Mouse (Mus musculus) layer of hippocampus, postnatal 25 days (tissue): ENCODE results near the gene Camk1d. TPM values are rescaled to one million over a fixed set of nuclear protein-coding genes. Genes with fewer than 3 reads are reported as not detected.
"Not testable (repeated sequence)": the region's sequence is repeated elsewhere in the genome, so short reads cannot be mapped to it uniquely, and the experiment has no call there.

Experiments
- DNase-seq, 2 experiments: peaks; one replicate each; pipeline ENCODE4 v3.0.0; 2022; ENCODE audit warnings: mixed read lengths in 2 of 2, low spot score in 1 of 2; ENCODE audit errors: extremely low spot score in 1 of 2
- total RNA-seq, 2 experiments: library from RNA; stranded (reverse); gene quantifications; 2 replicates each; pipeline ENCODE4 v1.2.3; 2021

Camk1d gene
- total RNA-seq, 2 experiments from 2014 or later, result 146 to 154 TPM

- no peak for DNase-seq
Measured at GRCm38 (mm10) chr2:5590074-5590473, 124.2 kb downstream of the Camk1d start.

DNA sequence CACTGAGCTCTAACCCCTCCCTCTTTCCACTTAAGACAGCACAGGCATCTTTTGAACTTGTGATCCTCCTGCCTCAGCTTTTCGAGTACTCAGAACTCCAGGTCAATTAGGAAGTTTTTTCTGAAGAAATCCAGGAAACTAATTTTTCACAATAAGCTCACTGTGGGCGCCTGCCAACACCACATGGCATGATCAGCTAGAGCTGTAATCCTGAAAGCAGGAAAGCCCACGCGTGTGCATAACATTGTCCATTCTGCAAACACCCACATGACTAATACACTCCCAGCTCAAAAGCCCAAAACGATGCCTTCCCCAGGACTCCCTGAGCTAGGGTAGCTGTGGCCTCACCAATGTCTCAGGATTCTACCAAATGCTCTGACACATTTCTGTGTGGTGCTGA, 125.2 kb downstream of the Camk1d start:
- peak in 1 of 2 experiments; percentile 32 for DNase-seq

GRCm38 (mm10) chr2:5588329-5588982, 125.9 kb downstream of the Camk1d start:
- no peak for DNase-seq

- DNase-seq, result no peak
Measured at GRCm38 (mm10) chr2:5584318-5585027, 129.8 kb downstream of the Camk1d start.

GRCm38 (mm10) chr2:5579391-5579790, 134.9 kb downstream of the Camk1d start:
- no peak for DNase-seq

GRCm38 (mm10) chr2:5577399-5578129, 136.8 kb downstream of the Camk1d start:
- DNase-seq, result no peak

DNA sequence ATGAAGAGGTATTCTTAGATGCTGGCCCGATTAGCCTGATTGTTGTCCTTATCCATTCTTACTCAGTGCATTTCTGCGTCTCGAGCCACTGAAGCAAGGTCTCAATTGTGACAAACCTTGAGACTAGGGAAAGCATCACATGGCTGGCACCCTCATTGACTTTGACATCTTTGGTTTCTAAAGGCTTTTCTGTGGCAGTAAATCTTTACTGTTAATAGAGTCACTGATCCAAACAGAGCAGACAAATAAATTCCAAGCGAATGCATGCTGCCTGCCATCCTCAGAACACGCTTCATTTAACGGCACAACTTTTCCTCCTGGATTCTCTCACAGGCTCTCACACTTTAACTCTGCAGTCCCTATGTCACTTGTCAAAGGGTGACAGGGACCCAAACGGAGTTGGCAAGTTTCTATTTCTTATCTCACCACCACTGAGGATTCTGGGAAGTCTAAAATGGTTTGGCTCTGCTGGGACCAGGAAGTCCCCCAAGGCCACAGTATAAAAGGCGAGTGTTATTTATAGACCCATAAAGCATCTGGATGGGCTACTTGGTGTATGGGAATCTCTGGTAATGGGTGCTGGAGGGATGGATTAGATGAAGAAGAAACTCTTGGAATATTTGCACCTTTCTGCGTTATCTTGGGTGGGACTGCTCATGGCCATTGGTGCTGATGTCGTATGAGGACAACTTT, 141.9 kb downstream of the Camk1d start:
- DNase-seq, result no peak

- DNase-seq, result no peak
Measured at GRCm38 (mm10) chr2:5566611-5567010, 147.7 kb downstream of the Camk1d start.

DNA sequence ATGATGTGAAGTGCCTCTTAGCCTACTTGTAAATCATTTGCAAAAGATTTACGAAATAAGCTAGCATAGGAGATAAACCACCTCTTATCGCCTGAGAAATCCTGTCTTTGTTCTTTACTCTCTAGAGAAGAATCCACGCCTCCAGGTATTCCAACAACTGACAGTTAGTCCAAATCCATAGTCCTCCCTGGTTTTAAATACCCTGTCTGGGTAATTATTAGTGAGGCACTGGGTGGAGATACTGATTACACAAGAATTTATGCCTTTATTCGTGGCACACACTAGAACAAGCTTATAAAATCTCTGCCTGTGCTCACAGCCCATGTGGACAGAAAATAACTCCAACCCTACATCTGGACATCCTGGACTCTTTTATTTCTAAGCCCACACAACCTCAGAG, 150.6 kb downstream of the Camk1d start:
- no peak for DNase-seq

DNA sequence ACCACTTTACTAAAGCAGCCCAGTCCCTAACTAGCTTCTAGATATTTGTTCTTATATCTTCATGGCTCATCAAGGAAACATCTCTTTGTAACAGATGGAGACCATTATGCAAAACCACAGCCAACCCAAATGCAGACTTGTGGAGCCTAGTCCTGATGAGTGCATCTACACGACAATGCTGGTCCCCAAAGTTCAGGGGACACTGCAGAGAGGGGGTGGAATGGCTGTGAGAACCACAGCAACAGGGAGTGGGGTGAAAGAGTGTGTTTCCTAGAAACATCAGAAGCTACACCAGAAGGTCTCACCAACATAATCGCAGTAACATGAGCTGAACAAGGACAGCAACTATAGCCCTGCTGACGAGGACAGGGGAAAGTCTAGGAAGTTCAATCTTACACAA, 152.9 kb downstream of the Camk1d start:
- no peak for DNase-seq

DNA sequence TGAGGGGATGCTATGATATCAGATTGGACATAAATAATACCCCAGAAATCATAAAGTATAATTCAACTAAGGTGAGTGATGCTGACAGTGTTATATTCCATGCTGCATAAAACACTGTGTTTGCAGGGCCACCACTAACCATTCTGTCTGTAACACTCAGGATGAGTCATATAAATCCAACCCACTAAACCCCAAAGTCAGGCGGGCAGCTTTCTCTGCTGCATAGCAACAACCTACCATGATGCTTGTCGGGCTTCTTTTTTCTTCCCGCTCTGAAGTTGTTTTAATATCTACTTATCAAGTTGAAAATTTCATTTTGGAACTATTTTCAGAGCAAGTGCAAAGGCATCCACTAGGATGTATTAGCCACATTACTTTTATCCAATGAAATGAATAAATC, 161.1 kb downstream of the Camk1d start:
- no peak for DNase-seq

- DNase-seq, result no peak
Measured at GRCm38 (mm10) chr2:5551758-5552255, 162.5 kb downstream of the Camk1d start.

DNA sequence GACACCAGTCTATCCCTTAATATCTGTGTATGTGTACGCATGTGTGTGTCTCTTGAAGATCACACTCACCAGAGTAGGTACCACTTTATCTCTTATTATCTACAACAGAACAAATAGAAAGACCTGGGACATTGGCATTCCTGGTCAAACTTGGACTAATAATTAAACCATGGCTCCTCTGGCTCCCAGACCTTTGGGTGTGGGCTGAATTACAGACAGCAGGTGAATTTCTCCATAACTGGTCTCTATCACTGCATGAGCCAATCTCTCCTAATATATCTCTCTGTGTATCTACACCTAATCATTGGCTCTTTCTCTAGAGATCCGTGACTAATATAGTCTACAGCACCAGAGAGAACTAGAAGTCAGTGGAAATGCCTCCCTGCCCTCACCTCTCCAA, 165.0 kb downstream of the Camk1d start:
- DNase-seq, result no peak

DNA sequence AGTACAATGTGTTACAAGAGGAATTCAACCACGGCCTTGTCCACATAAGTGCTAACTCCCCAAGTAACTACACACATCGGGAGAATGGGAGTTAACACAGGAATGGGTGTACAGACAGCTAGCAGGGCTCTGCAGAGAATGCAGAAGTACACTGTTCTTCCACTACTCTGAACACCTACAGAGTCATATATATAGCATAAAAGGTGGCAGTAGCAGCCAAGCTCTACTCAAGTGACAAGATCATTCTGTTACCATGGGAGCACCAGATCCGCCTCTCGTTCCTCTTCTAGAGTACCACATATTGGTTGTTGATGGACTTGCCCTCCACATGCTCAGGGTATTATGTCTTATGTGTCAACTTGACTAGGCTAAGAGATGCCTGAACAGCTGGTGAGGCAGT, 165.4 kb downstream of the Camk1d start:
- no peak for DNase-seq

GRCm38 (mm10) chr2:5540870-5541269, 173.4 kb downstream of the Camk1d start:
- no peak for DNase-seq

DNA sequence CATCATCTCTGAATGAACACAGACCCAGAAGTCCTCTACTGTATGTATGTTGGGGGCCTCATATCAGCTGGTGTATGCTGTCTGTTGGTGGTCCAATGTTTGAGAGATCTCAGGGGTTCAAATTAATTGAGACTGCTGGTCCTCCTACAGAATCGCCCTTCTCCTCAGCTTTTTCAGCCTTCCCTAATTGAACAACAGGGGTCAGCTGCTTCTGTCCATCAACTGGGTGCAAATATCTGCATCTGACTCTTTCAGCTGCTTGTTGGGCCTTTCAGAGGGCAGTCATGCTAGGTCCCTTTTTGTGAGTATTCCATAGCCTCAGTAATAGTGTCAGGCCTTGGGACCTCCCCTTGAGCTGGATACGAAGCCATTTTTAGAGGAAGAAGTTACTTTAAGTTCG, 174.4 kb downstream of the Camk1d start:
- not testable (repeated sequence) for DNase-seq

GRCm38 (mm10) chr2:5533868-5534267, 180.4 kb downstream of the Camk1d start:
- DNase-seq, result no peak

GRCm38 (mm10) chr2:5529992-5530391, 184.3 kb downstream of the Camk1d start:
- DNase-seq, result no peak

GRCm38 (mm10) chr2:5519221-5519669, 195.1 kb downstream of the Camk1d start:
- no peak for DNase-seq

DNA sequence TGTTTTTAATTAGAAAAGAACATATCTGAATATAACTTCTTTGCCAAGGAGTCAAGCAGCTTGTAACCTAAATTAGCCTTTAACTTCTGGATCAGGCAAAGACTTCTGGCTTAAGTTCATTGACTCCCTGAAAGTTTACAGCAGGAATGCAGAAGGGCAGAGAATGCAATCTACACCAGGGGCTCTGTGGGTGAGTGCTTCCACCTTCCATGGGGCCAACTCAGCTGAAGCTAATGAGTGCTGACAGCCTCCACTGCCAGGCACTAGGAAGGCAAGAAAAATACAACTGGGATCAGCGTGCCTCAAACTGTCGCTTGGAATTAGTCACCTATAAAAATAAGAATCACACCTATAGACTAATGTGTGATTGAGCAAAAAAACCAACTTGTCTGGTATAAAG, 199.2 kb downstream of the Camk1d start:
- DNase-seq, result no peak

DNA sequence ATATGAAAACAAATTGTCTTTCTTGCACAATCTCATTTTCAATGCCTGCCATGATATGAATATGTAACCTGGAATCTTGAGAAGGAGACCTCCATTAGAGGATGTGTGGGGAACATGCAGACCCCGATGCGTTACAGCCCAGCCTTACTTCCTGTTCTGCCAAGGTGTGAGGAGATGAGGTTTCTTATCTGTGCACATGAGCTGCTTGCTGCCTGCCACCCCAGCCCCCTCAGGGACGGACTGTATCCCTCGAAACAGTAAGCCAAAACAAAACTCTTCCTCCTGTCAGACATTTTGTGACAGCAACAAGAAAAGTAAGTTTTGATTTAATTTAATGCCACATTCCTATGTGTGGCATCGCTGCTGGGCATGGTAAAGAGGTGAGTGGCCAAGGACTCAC, 200.2 kb downstream of the Camk1d start:
- no peak for DNase-seq
